Mouse (Mus musculus) MEL (cell line): ENCODE measurements around the gene Aip. TPM values are rescaled to one million over a fixed set of nuclear protein-coding genes. Genes with fewer than 3 reads are reported as not detected.

Experiments used
- DNase-seq: peaks from one replicate; pipeline ENCODE4 v3.0.0; 2011; ENCODE audit warnings: low read depth, low spot score
- H3K27ac ChIP-seq: 2 replicates; pipeline ENCODE4 v1.5.1; 2012; ENCODE audit warnings: low read depth, mild to moderate bottlenecking, control low read depth, low read length, moderate library complexity; ENCODE audit not compliant: control insufficient read depth
- H3K27me3 ChIP-seq, 2 experiments: fragments of 150-350 bp in 1 of 2; sonication (generic) in 1 of 2; 2 replicates each; pipeline ENCODE4 v1.6.1; 2012; ENCODE audit warnings: low read length in 2 of 2, mild to moderate bottlenecking in 2 of 2, improper control_type of control experiment in 1 of 2, moderate library complexity in 1 of 2; ENCODE audit not compliant: insufficient read depth in 2 of 2, control insufficient read depth in 1 of 2
- H3K36me3 ChIP-seq, 2 experiments: 2 replicates each; pipeline ENCODE4 v1.6.1; 2012 to 2014; ENCODE audit warnings: low read length in 2 of 2, improper control_type of control experiment in 1 of 2, inconsistent platforms in 1 of 2, mild to moderate bottlenecking in 1 of 2; ENCODE audit not compliant: insufficient read depth in 2 of 2, control insufficient read depth in 1 of 2
- H3K4me1 ChIP-seq, 2 experiments: fragments of 150-350 bp in 1 of 2; sonication (generic) in 1 of 2; 2 replicates each; pipeline ENCODE4 v1.6.1; 2012; ENCODE audit warnings: low read length in 2 of 2, improper control_type of control experiment in 1 of 2, mild to moderate bottlenecking in 1 of 2; ENCODE audit not compliant: insufficient read depth in 2 of 2, control insufficient read depth in 1 of 2
- H3K4me3 ChIP-seq, 2 experiments: fragments of 150-350 bp in 1 of 2; sonication (generic) in 1 of 2; 2 replicates each; pipeline ENCODE4 v1.5.1; 2012; ENCODE audit warnings: low read depth in 2 of 2, low read length in 2 of 2, mild to moderate bottlenecking in 2 of 2, moderate library complexity in 2 of 2, control low read depth in 1 of 2, improper control_type of control experiment in 1 of 2; ENCODE audit not compliant: control insufficient read depth in 1 of 2, insufficient read depth in 1 of 2
- H3K79me2 ChIP-seq: 2 replicates; pipeline ENCODE4 v1.6.1; 2012; ENCODE audit warnings: mild to moderate bottlenecking, low read length, moderate library complexity; ENCODE audit not compliant: control insufficient read depth, poor library complexity, insufficient read depth
- H3K9ac ChIP-seq: 2 replicates; pipeline ENCODE4 v1.6.1; 2012; ENCODE audit warnings: low read depth, mild to moderate bottlenecking, control low read depth, low read length, moderate library complexity; ENCODE audit not compliant: control insufficient read depth, poor library complexity, severe bottlenecking
- H3K9me3 ChIP-seq: fragments of 150-350 bp; sonication (generic); replicated peaks from 2 replicates; pipeline ENCODE4 v1.6.1; 2012; ENCODE audit warnings: mild to moderate bottlenecking, low read length, improper control_type of control experiment, moderate library complexity; ENCODE audit not compliant: insufficient read depth
- BHLHE40 ChIP-seq: IDR thresholded peaks from 2 replicates; pipeline ENCODE4 v1.6.1; 2012; ENCODE audit warnings: low read depth, mild to moderate bottlenecking, inconsistent platforms, low read length, improper control_type of control experiment, borderline replicate concordance
- CHD1 ChIP-seq: IDR thresholded peaks from 2 replicates; pipeline ENCODE4 v1.6.1; 2012; ENCODE audit warnings: low read depth, mild to moderate bottlenecking, inconsistent platforms, low read length, improper control_type of control experiment
- ELF1 ChIP-seq: IDR thresholded peaks from 2 replicates; pipeline ENCODE4 v1.6.1; 2014; ENCODE audit warnings: low read depth, mild to moderate bottlenecking, inconsistent platforms, low read length, improper control_type of control experiment, moderate library complexity
- GABPA ChIP-seq: IDR thresholded peaks from 2 replicates; pipeline ENCODE4 v1.6.1; 2012; ENCODE audit warnings: low read depth, mild to moderate bottlenecking, inconsistent platforms, low read length, improper control_type of control experiment, moderate library complexity
- HCFC1 ChIP-seq: IDR thresholded peaks from 2 replicates; pipeline ENCODE4 v1.6.1; 2012; ENCODE audit warnings: low read depth, mild to moderate bottlenecking, inconsistent platforms, low read length, improper control_type of control experiment, moderate library complexity
- JUND ChIP-seq: IDR thresholded peaks from 2 replicates; pipeline ENCODE4 v1.6.1; 2011; ENCODE audit warnings: low read depth, mild to moderate bottlenecking, improper control_type of control experiment, low read length
- MAX ChIP-seq: IDR thresholded peaks from 2 replicates; pipeline ENCODE4 v1.6.1; 2011; ENCODE audit warnings: low read length, improper control_type of control experiment
- MAZ ChIP-seq: IDR thresholded peaks from 2 replicates; pipeline ENCODE4 v1.6.1; 2012; ENCODE audit warnings: low read depth, mild to moderate bottlenecking, inconsistent platforms, low read length, improper control_type of control experiment
- MEF2A ChIP-seq: IDR thresholded peaks from 2 replicates; pipeline ENCODE4 v1.6.1; 2014; ENCODE audit warnings: low read depth, mild to moderate bottlenecking, inconsistent platforms, low read length, improper control_type of control experiment; ENCODE audit not compliant: poor library complexity, insufficient replicate concordance, severe bottlenecking; ENCODE audit errors: extremely low read depth
- MYB ChIP-seq: IDR thresholded peaks from 2 replicates; pipeline ENCODE4 v1.6.1; 2011; ENCODE audit warnings: mild to moderate bottlenecking, low read depth, low read length, improper control_type of control experiment
- MYC ChIP-seq: IDR thresholded peaks from 2 replicates; pipeline ENCODE4 v1.6.1; 2011; ENCODE audit warnings: low read depth, mild to moderate bottlenecking, low read length, improper control_type of control experiment, moderate library complexity
- POLR2A ChIP-seq, 2 experiments: IDR thresholded peaks; 2 replicates each; pipeline ENCODE4 v1.6.1; 2011 to 2012; ENCODE audit warnings: low read length in 2 of 2, mild to moderate bottlenecking in 2 of 2, control low read depth in 1 of 2, improper control_type of control experiment in 1 of 2, low read depth in 1 of 2, moderate library complexity in 1 of 2; ENCODE audit not compliant: control insufficient read depth in 1 of 2, insufficient read depth in 1 of 2, poor library complexity in 1 of 2
- POLR2AphosphoS2 ChIP-seq: IDR thresholded peaks from 2 replicates; pipeline ENCODE4 v1.6.1; 2011; ENCODE audit warnings: low read length, improper control_type of control experiment
- RAD21 ChIP-seq: IDR thresholded peaks from 2 replicates; pipeline ENCODE4 v1.6.1; 2011; ENCODE audit warnings: mild to moderate bottlenecking, low read depth, low read length, improper control_type of control experiment
- RCOR1 ChIP-seq: IDR thresholded peaks from 2 replicates; pipeline ENCODE4 v1.6.1; 2012; ENCODE audit warnings: low read depth, mild to moderate bottlenecking, inconsistent platforms, low read length, improper control_type of control experiment
- SIN3A ChIP-seq: IDR thresholded peaks from 2 replicates; pipeline ENCODE4 v1.6.1; 2012; ENCODE audit warnings: low read length, improper control_type of control experiment, inconsistent platforms
- SMC3 ChIP-seq: IDR thresholded peaks from 2 replicates; pipeline ENCODE4 v1.6.1; 2011; ENCODE audit warnings: low read depth, low read length, improper control_type of control experiment
- TBP ChIP-seq: IDR thresholded peaks from 2 replicates; pipeline ENCODE4 v1.8.0; 2011; ENCODE audit warnings: low read depth, low read length, improper control_type of control experiment
- ZMIZ1 ChIP-seq: IDR thresholded peaks from 2 replicates; pipeline ENCODE4 v1.6.1; 2012; ENCODE audit warnings: low read depth, mild to moderate bottlenecking, inconsistent platforms, low read length, improper control_type of control experiment, moderate library complexity
- polyA plus RNA-seq, 2 experiments: library from polyadenylated mRNA; stranded (reverse) in 1 of 2; unstranded in 1 of 2; fragments of >175 nt in 1 of 2; fragments of >200 nt in 1 of 2; gene quantifications; 2 replicates each; pipeline versions ENCODE4 v1.2.1 to v1.2.4; 2012; ENCODE audit warnings: low replicate concordance in 2 of 2, low read depth in 1 of 2; ENCODE audit not compliant: insufficient read length in 2 of 2, insufficient read depth in 1 of 2, missing spikeins in 1 of 2
- total RNA-seq: library from RNA; depleted of rRNA; stranded (reverse); fragments of 300-350 nt; gene quantifications from 2 replicates; pipeline ENCODE4 v1.2.3, GENCODE M21; 2012

Gene Aip
- total and polyA plus RNA-seq, 3 experiments, result 37.8 to 101 TPM; not detected in 1

DNA sequence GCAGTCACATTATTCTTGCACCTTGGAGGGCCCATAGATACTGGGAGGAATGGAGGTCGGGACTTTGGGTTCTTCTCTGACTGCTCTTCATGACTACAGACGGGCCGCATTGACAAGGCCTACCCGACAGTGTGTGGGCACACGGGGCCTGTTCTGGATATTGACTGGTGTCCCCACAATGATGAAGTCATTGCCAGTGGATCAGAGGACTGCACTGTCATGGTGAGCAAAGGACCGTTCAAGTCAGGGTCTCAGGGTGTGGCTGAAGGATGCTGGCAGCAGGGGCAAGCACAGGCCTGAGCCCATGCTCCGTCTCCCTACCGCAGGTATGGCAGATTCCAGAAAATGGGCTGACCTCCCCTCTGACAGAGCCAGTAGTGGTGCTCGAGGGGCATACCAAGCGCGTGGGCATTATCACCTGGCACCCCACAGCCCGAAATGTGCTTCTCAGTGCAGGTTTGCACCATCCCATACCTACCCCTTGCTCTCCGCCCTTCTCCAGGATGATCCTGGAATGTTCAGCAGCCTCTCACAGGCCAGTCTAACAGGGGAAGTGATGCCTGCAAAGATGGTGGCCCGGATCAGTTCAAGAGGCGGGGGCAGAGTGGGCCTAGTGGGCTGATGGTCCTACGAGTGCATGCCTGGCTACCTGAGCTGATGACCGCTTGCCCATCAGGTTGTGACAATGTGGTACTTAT lies 24.3 kb upstream of the Aip start:
- Histone ChIP-seq H3K27ac (no peak overlapping the region), H3K27me3 (no peaks in the 10 kb centered on the region), H3K36me3 (peaks cover 1 to 5% of the 10 kb centered on the region in 2 experiments; a peak in 2 of 4 replicates), H3K4me3 (no peak overlapping the region), H3K9me3 (no peaks in the 10 kb centered on the region), H3K4me1 (peaks cover 9 to 18% of the 10 kb centered on the region in 2 experiments; a peak in 3 of 4 replicates), H3K9ac (no peak overlapping the region), H3K79me2 (peaks cover 11% of the 10 kb centered on the region)
- TF ChIP-seq POLR2AphosphoS2 (no peak), CHD1 (no peak), RAD21 (no peak), MYC (no peak), RCOR1 (no peak), ZMIZ1 (no peak), BHLHE40 (no peak), MAX (no peak), POLR2A (IDR thresholded peaks at IDR 0.05; ENCODE audit: control insufficient read depth in 1 of 2, insufficient read depth in 1 of 2, low read depth in 1 of 2, low read length in 2 of 2, poor library complexity in 1 of 2) (no peak), HCFC1 (no peak)
- DNase-seq, result no peak

GRCm38 (mm10) chr19:4149283-4149682 lies 23.6 kb upstream of the Aip start:
- Histone ChIP-seq H3K9me3 (no peaks in the 10 kb centered on the region), H3K4me1 (peaks cover 8 to 17% of the 10 kb centered on the region in 2 experiments; a peak in 3 of 4 replicates), H3K27ac (no peak overlapping the region), H3K36me3 (peaks cover 1 to 4% of the 10 kb centered on the region in 2 experiments; a peak in 2 of 4 replicates), H3K4me3 (peak overlapping the region; percentile 73 to 99), H3K9ac (peak overlapping the region; percentile 78), H3K27me3 (no peaks in the 10 kb centered on the region), H3K79me2 (peaks cover 9% of the 10 kb centered on the region)
- no peak for DNase-seq
- TF ChIP-seq RCOR1, result no peak
- TF ChIP-seq SIN3A, result no peak
- TF ChIP-seq TBP, result no peak
- TF ChIP-seq MEF2A, result no peak
- TF ChIP-seq GABPA, result no peak
- no peak for TF ChIP-seq MYB
- no peak for TF ChIP-seq JUND
- TF ChIP-seq MAZ, result no peak
- no peak for TF ChIP-seq HCFC1
- TF ChIP-seq ELF1, result no peak
- no peak for TF ChIP-seq SMC3
